Mouse (Mus musculus): ENCODE measurements around the gene Atcay.

Gene Atcay

GRCm38 (mm10) chr10:81230438-81231332, at the start of gene Atcay:
Gene Atcay, minus strand, starts transcription at chr10:81230833.
- DNase-seq (ENCODE audit: low spot score in 2 of 2), result peak; percentile 76 to 87

DNA sequence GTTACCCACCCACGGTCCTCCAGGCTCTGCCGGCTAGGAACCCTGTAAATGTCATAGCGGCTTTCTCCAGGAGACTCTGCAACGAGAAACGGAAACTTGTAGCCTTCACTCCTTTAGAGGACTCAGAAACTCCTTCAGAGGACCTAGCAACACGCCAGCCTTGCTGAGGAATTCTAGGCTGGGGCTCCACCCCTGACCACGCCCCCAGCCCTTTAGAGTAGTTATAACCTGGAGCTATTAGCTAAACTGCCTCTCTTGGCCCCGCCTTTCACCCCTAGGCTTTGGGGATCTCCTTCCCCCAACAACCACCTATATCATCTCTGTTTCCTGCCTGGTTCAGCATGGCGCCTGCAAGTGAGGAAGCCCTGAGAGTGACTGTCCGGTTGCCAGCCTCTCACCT, 48.9 kb upstream of the Atcay start:
- DNase-seq (ENCODE audit: low spot score in 2 of 2), result no peak

DNA sequence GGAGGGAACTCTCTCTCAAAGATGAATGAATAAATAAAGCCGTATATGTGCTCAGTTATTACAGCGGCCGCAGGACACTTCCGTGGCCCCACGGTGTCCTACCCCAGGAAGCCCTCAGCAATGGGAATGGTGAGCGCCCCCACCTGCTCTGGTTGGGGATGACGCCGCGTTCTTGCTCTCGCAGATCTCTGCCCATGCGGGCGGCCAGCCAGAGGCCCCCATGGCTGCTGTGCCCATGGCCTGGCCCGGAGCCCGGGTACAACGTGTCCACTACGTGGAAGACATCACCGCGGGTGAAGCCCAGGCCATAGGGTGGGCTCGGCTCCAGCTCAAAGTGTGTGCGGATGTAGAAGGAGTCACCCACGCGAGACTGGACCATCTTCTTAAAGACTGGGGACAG, 47.0 kb upstream of the Atcay start:
- no peak for DNase-seq (ENCODE audit: low spot score in 2 of 2)

DNA sequence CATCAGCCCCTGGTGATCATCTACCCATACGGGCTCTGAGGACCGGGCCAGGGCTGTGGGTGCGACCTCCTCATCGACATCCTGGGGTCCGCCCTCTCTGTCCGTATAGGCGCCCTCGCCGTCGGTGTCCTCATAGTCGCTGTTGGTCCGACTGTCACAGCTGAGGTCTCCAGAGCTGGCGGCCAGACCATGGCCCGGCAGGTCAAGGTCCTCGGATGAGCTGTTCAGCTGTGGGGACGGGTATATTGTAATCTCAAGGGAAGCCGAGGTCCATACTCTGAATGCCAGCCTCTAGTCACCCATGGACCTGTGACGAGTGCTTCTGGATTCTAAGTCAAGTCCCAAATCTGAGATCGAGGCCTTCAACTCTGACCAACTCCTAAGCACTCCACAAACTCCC, 43.2 kb upstream of the Atcay start:
- DNase-seq (ENCODE audit: low spot score in 2 of 2), result no peak

DNA sequence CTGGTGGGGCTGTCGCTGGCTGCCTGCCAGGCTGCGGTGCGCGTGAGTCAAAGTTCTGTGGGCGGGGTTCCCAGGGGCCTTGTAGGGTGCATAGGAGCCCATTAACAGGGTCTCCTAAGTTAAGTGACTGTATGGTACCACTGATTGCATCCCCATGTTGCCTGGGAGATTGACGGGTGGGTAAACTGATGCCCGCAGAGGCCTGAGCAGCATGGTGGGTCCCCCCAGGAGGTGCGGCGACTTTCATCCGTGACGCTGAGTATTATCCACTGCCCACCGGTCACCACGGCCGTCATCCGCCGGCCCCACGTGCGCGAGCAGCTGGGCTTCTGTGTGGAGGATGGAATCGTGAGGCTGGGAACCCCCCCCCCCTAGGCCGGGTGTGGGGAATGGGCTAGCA, 41.7 kb upstream of the Atcay start:
- no peak for DNase-seq (ENCODE audit: low spot score in 2 of 2)

DNA sequence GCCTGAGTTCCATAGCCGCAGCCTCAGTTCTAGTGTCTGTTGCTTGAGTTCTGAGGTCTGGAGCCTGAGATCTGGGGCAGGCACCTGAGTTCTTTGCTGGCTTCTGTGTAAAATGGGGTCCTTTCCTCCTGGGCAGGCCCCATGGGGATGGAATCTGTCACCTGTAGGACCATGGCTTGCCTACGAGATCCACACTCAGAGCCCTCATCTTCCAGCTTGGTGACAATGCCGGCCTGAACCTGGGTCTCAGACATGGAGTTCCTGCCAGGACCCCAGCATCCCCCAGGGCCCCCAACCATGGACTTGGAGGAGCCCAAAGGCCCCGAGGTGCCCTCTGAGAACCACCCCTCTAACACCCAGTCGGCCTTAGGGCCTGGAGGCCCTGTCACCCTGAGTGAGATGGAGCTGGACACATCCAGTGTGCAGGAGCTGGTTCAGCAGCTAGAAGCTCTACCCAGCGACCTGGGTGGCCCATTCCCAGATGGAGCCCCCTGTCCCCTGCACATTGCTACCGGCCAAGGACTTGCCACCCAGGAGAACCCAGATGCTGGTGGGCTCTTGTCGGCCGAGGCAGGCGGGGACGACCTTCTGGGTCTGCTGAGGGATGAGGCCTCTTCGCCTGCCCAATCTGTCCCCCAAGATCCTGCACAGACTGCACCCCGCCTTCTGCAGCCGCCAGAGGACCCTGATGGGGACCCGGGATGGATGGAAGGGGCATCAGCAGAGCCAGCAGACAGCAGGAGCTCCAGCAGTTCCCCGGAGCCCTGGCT, 38.2 kb upstream of the Atcay start:
- DNase-seq (ENCODE audit: low spot score in 2 of 2), result no peak

GRCm38 (mm10) chr10:81268056-81268455, 37.4 kb upstream of the Atcay start:
- peak; percentile 70 to 90 for DNase-seq (ENCODE audit: low spot score in 2 of 2)

- DNase-seq (ENCODE audit: low spot score in 2 of 2), result peak; percentile 87 to 95
Observed at GRCm38 (mm10) chr10:81266211-81267105, 35.8 kb upstream of the Atcay start, which contains the start of the genes Mrpl54 and Apba3. Gene Mrpl54, minus strand, starts transcription at chr10:81266934. Gene Apba3, plus strand, starts transcription at chr10:81266960.

DNA sequence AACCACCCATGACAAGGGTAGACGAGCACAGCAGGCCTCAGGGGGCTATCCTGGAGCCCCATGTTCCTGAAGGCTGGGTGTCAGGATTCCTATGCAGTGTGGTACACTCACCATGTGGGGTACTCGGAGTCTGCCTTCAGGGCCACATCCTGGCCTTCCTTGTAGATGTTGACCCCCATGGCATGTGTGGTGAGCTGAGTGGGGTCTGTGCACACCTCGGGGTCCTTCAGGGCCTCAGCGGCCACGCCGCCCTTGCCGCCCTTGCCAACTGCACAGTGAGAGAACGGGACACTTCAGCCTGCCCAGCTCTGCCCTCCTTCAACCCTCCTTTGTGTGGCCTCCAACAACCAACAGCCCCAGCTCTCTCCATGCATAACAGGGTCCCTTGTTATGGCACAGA, 34.9 kb upstream of the Atcay start:
- DNase-seq (ENCODE audit: low spot score in 2 of 2), result no peak

GRCm38 (mm10) chr10:81261025-81261424, 30.4 kb upstream of the Atcay start:
- no peak for DNase-seq (ENCODE audit: low spot score in 2 of 2)

GRCm38 (mm10) chr10:81259225-81259884, 28.7 kb upstream of the Atcay start:
- no peak for DNase-seq (ENCODE audit: low spot score in 2 of 2)

DNA sequence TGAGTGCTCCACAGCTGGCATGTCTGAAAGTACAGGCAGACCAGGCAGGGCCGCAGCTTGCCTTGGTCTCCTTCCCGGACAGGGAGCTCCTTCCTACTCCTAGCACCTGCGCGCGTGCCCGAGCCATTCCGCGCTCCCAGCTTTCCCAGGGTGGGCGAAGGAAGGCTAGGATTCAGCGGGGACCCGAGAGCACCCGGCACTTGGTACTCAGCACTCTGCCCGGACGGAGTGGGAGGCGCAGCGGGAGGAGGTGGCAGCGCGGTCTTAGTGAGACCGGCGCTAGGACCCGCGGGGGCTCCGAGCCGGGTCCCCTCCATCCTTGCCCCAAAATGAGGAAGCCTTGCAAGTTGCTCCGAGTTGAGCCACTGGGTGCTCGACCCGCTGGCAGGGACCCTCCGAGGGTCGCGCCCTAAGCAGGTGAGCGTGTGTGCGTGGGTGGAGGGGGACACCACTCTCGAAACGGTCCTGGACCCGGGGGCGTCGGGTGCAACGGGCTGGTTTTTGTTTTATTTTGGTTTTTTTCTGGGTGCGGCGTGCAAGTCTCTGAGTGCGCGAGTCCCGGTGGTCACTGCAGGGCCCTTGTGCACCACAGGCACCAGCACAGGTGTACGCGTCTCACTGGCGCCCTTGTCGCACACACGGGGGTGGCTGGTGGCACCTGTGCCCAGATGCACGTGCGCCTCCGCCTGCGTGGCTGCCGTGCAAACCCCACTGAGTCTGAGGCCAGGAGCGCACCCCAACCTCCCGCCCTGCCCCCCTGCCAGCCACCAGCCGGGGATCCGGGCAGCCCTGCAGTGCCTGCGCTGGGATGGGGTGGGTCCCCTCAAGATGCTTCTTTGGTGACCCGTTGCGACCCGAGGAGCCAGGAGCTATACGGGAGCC, 26.8 kb upstream of the Atcay start:
- peak in 1 of 2 experiments; percentile 67 for DNase-seq (ENCODE audit: low spot score in 2 of 2)

DNA sequence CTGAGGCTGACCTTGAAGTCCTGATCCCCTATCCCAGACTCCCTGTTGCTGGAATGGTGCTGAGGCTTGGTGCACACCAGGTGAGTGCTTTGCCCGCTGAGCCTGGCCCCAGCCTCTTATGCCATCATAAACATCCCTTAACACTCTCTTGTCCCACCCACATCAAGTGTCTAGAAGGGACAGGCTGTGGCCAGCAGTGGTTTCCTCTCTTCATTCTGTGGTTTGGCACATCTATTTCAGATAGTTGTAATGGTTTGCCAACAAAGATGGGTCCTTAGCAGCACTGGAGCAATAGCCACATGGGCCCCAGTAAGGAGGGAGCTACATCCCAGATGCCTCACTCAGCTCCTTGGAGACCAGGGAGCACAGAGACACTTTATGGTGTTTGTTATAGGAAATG, 24.3 kb upstream of the Atcay start:
- DNase-seq (ENCODE audit: low spot score in 2 of 2), result no peak

GRCm38 (mm10) chr10:81252424-81253419, 22.1 kb upstream of the Atcay start, which contains the start of gene Matk:
Gene Matk, plus strand, starts transcription at chr10:81252935.
- DNase-seq (ENCODE audit: low spot score in 2 of 2), result peak; percentile 83 to 92

DNA sequence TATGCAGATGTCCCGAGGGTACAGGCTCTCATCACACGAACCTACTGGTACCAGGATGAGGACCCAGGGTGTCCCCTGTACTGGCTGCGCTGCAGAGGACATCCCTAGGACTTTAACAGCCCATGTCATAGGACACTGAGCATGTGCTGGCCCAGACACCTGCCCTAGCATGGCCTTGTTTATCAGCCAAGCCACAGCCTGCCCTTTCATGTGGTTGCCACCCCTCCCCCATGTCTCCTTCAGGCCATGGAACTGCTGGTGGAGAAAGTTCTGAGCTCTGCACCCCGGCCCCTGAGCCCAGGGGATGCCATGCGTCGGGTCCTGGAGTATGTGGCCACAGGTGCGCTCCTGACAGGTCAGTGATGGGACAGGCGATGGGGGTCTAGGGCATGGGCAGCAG, 18.8 kb upstream of the Atcay start:
- no peak for DNase-seq (ENCODE audit: low spot score in 2 of 2)

- DNase-seq (ENCODE audit: low spot score in 2 of 2), result no peak
Observed at GRCm38 (mm10) chr10:81247804-81248203, 17.2 kb upstream of the Atcay start.

DNA sequence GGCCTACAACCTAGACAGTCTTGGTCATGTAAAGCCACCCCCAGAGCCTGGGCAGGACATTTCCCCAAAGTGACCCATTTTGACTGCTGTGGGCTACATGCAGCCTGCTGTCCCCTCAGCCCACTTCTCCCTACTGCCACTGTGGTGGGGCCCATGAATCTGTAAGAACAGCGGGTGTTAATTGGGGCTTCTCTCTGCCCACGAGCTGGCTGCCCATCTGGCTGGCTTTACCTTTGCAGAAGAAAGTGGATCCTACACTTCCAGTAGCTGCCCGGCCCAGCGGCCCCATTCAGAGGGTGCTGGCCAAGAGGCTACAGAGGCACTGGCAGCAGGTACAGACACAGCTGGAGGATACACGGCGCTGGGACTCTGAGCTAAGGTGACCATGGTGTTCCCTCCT, 14.5 kb upstream of the Atcay start:
- DNase-seq (ENCODE audit: low spot score in 2 of 2), result peak in 1 of 2 experiments; percentile 61

DNA sequence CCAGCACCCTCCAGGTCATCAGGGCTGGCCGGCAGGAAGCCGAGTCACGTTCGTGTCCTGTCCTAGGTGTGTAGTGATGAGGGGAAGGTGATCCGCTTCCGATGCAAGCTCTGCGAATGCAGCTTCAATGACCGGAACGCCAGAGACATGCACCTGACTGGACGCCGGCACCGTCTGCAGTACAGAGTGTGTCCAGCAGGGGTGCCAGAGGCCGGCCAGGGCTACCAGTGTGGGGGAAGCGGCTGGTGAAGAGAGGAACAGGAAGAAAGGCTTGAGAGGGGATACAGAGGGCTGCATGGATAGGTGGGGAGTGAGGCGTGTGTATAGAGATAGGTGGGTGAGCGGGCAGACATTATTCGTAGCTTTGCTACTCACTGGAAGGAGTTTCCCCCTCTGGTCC, 14.0 kb upstream of the Atcay start:
- DNase-seq (ENCODE audit: low spot score in 2 of 2), result peak in 1 of 2 experiments; percentile 81

GRCm38 (mm10) chr10:81244146-81244545, 13.5 kb upstream of the Atcay start:
- no peak for DNase-seq (ENCODE audit: low spot score in 2 of 2)

All from left cerebral cortex, adult 9 months (tissue).